Mouse (Mus musculus): ENCODE measurements around the gene Slc38a8. TPM values are rescaled to one million over a fixed set of nuclear protein-coding genes. Genes with fewer than 3 reads are reported as not detected.

Slc38a8 gene
- total and polyA plus RNA-seq, 2 experiments from 2014 or later = 0.10 TPM; not detected in 1

GRCm38 (mm10) chr8:119531397-119531796, 29.9 kb upstream of the Slc38a8 start:
- H3K27ac ChIP-seq = no peak overlapping the region
- no peaks in the 10 kb centered on the region for H3K27me3 ChIP-seq (ENCODE audit: insufficient read depth, low read length)
- no peak overlapping the region for H3K9ac ChIP-seq (replicated peaks; ENCODE audit: low read length)
- H3K9me3 ChIP-seq (ENCODE audit: low read length) = no peaks in the 10 kb centered on the region
- WGBS = 95% methylated on average over 3 of the region's 3 CpGs
- DNase-seq (ENCODE audit: low spot score) = no peak
- no peak for ATAC-seq
- H3K4me1 ChIP-seq (ENCODE audit: insufficient read depth, low read length) = no peaks in the 10 kb centered on the region
- H3K4me2 ChIP-seq (ENCODE audit: low read depth, low read length) = no peak overlapping the region
- H3K4me3 ChIP-seq (ENCODE audit: low read length) = no peak overlapping the region
- no peak for TF ChIP-seq CTCF (IDR thresholded peaks at IDR 0.05; ENCODE audit: low read depth)
- peaks cover 79% of the 10 kb centered on the region for H3K36me3 ChIP-seq (ENCODE audit: insufficient read depth, low read length)

- peaks cover 74% of the 10 kb centered on the region for H3K36me3 ChIP-seq (ENCODE audit: insufficient read depth, low read length)
- no peak for TF ChIP-seq CTCF (IDR thresholded peaks at IDR 0.05; ENCODE audit: low read depth)
- WGBS = 89% methylated on average over 6 of the region's 6 CpGs
Measured at GRCm38 (mm10) chr8:119530937-119531336, 29.4 kb upstream of the Slc38a8 start.

GRCm38 (mm10) chr8:119528762-119529161, 27.3 kb upstream of the Slc38a8 start:
- H3K4me2 ChIP-seq (ENCODE audit: low read depth, low read length) = no peak overlapping the region
- WGBS = 96% methylated on average over 7 of the region's 7 CpGs
- ATAC-seq (no peak), DNase-seq (ENCODE audit: low spot score) (no peak)
- no peak overlapping the region for H3K9ac ChIP-seq (replicated peaks; ENCODE audit: low read length)
- no peaks in the 10 kb centered on the region for H3K9me3 ChIP-seq (ENCODE audit: low read length)
- peaks cover 76% of the 10 kb centered on the region for H3K36me3 ChIP-seq (ENCODE audit: insufficient read depth, low read length)
- H3K27ac ChIP-seq = no peak overlapping the region
- no peaks in the 10 kb centered on the region for H3K4me1 ChIP-seq (ENCODE audit: insufficient read depth, low read length)
- TF ChIP-seq CTCF (IDR thresholded peaks at IDR 0.05; ENCODE audit: low read depth) = no peak
- H3K4me3 ChIP-seq (ENCODE audit: low read length) = no peak overlapping the region
- no peaks in the 10 kb centered on the region for H3K27me3 ChIP-seq (ENCODE audit: insufficient read depth, low read length)

More at GRCm38 (mm10) chr8:119530937-119531336, 29.4 kb upstream of the Slc38a8 start:
- ATAC-seq (no peak), DNase-seq (ENCODE audit: low spot score) (no peak)
- Histone ChIP-seq H3K9ac (replicated peaks; ENCODE audit: low read length) (no peak overlapping the region), H3K4me3 (ENCODE audit: low read length) (no peak overlapping the region), H3K4me2 (ENCODE audit: low read depth, low read length) (no peak overlapping the region), H3K27me3 (ENCODE audit: insufficient read depth, low read length) (no peaks in the 10 kb centered on the region), H3K27ac (no peak overlapping the region), H3K9me3 (ENCODE audit: low read length) (no peaks in the 10 kb centered on the region), H3K4me1 (ENCODE audit: insufficient read depth, low read length) (no peaks in the 10 kb centered on the region)

GRCm38 (mm10) chr8:119520102-119520501, 18.6 kb upstream of the Slc38a8 start:
- Histone ChIP-seq H3K9ac (replicated peaks; ENCODE audit: low read length) (no peak overlapping the region), H3K4me1 (ENCODE audit: insufficient read depth, low read length) (no peaks in the 10 kb centered on the region), H3K27me3 (ENCODE audit: insufficient read depth, low read length) (no peaks in the 10 kb centered on the region), H3K4me3 (ENCODE audit: low read length) (no peak overlapping the region), H3K9me3 (ENCODE audit: low read length) (no peaks in the 10 kb centered on the region), H3K4me2 (ENCODE audit: low read depth, low read length) (no peak overlapping the region), H3K27ac (no peak overlapping the region), H3K36me3 (ENCODE audit: insufficient read depth, low read length) (peaks cover 78% of the 10 kb centered on the region)
- DNase-seq (ENCODE audit: low spot score) (peak; percentile 56), ATAC-seq (no peak)
- 74% methylated on average over 7 of the region's 7 CpGs for WGBS
- TF ChIP-seq CTCF (IDR thresholded peaks at IDR 0.05; ENCODE audit: low read depth) = peak; percentile 67

GRCm38 (mm10) chr8:119516674-119517073, 15.2 kb upstream of the Slc38a8 start:
- H3K36me3 ChIP-seq (ENCODE audit: insufficient read depth, low read length) = peaks cover 76% of the 10 kb centered on the region
- no peak overlapping the region for H3K4me3 ChIP-seq (ENCODE audit: low read length)
- H3K4me1 ChIP-seq (ENCODE audit: insufficient read depth, low read length) = no peaks in the 10 kb centered on the region
- TF ChIP-seq CTCF (IDR thresholded peaks at IDR 0.05; ENCODE audit: low read depth) = no peak
- no peaks in the 10 kb centered on the region for H3K9me3 ChIP-seq (ENCODE audit: low read length)
- H3K27ac ChIP-seq = no peak overlapping the region
- H3K9ac ChIP-seq (replicated peaks; ENCODE audit: low read length) = no peak overlapping the region
- H3K27me3 ChIP-seq (ENCODE audit: insufficient read depth, low read length) = no peaks in the 10 kb centered on the region
- WGBS = 23% methylated on average over 5 of the region's 5 CpGs
- DNase-seq (ENCODE audit: low spot score) (peak; percentile 59), ATAC-seq (no peak)
- H3K4me2 ChIP-seq (ENCODE audit: low read depth, low read length) = no peak overlapping the region

GRCm38 (mm10) chr8:119515767-119516166, 14.3 kb upstream of the Slc38a8 start:
- Histone ChIP-seq H3K27ac (no peak overlapping the region), H3K4me1 (ENCODE audit: insufficient read depth, low read length) (no peaks in the 10 kb centered on the region), H3K4me3 (ENCODE audit: low read length) (no peak overlapping the region), H3K9ac (replicated peaks; ENCODE audit: low read length) (no peak overlapping the region), H3K27me3 (ENCODE audit: insufficient read depth, low read length) (no peaks in the 10 kb centered on the region), H3K36me3 (ENCODE audit: insufficient read depth, low read length) (peaks cover 67% of the 10 kb centered on the region), H3K9me3 (ENCODE audit: low read length) (no peaks in the 10 kb centered on the region), H3K4me2 (ENCODE audit: low read depth, low read length) (no peak overlapping the region)
- ATAC-seq (no peak), DNase-seq (ENCODE audit: low spot score) (no peak)
- 63% methylated on average over 3 of the region's 3 CpGs for WGBS
- no peak for TF ChIP-seq CTCF (IDR thresholded peaks at IDR 0.05; ENCODE audit: low read depth)

- Histone ChIP-seq H3K9me3 (ENCODE audit: low read length) (no peaks in the 10 kb centered on the region), H3K4me1 (ENCODE audit: insufficient read depth, low read length) (no peaks in the 10 kb centered on the region), H3K27me3 (ENCODE audit: insufficient read depth, low read length) (no peaks in the 10 kb centered on the region), H3K4me3 (ENCODE audit: low read length) (no peak overlapping the region), H3K36me3 (ENCODE audit: insufficient read depth, low read length) (peaks cover 65% of the 10 kb centered on the region), H3K9ac (replicated peaks; ENCODE audit: low read length) (no peak overlapping the region), H3K4me2 (ENCODE audit: low read depth, low read length) (no peak overlapping the region), H3K27ac (no peak overlapping the region)
- DNase-seq (ENCODE audit: low spot score) (no peak), ATAC-seq (no peak)
- WGBS = 88% methylated on average over 3 of the region's 3 CpGs
- no peak for TF ChIP-seq CTCF (IDR thresholded peaks at IDR 0.05; ENCODE audit: low read depth)
Measured at GRCm38 (mm10) chr8:119514940-119515339, 13.4 kb upstream of the Slc38a8 start.

All from hindbrain, postnatal 0 days (tissue).